Mouse (Mus musculus): Measurements from ENCODE around the gene Klhl26.

- no peak for TF ChIP-seq CTCF (conservative IDR thresholded peaks at IDR 0.05; ENCODE audit: low read length)
- TF ChIP-seq POU5F1 (IDR thresholded peaks at IDR 0.05; ENCODE audit: borderline replicate concordance, low read length): no peak
Measured at GRCm38 (mm10) chr8:70486941-70487520, 10.3 kb upstream of the Klhl26 start, which contains the start of gene Tmem59l.
